Comparison of ENCODE assay signal across 21 mouse cellular contexts in the genomic region with DNA sequence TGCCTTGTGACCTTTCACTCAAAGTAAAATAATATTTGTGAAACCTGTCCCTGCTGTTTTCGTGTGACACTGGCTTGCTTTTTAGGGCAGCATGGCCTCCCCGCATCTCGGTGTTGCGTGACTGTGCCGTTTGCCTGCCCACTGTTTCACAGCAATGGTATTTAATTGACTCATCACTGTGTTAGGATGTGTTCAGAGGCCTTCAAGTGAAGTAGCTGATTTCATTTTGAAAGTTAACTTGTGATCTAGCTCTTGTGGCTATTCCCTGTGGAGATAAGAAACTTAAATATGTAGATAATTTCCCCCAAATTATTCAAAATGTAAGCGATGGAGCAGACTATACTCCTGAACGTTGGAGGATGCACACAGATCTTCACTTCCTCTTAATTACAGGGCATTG.
A peak's percentile ranks its signal among the peaks of the same experiment; 100 is the strongest.
DNase-seq lines count a peak whose midpoint lies in the region; ATAC-seq and TF ChIP-seq lines count a peak whose summit lies in the region.
"Had no signal": no experiment of that assay in that cellular context is flagged by ENCODE, and none has a peak within 500 bp of the region (broad histone marks: within the 10 kb centered on the region; RNA-seq: fewer than 3 reads in every experiment).

No protein-coding gene starts in this region.

- TF ChIP-seq EP300 in CH12.LX (IDR thresholded peaks at IDR 0.05; ENCODE audit: low read length) = peak; percentile 96
- TF ChIP-seq EP300 in lung, postnatal 0 days (IDR thresholded peaks at IDR 0.05) = no peak

- peaks cover 24 to 88% of the 10 kb centered on the region in 2 experiments for H3K4me1 ChIP-seq in CH12.LX (ENCODE audit: control insufficient read depth in 1 of 2, insufficient read depth in 2 of 2)
- H3K4me1 ChIP-seq in cortical plate, adult 2 months (ENCODE audit: control insufficient read depth, insufficient read depth, low read length) = peaks cover 19% of the 10 kb centered on the region
- H3K4me1 ChIP-seq in lung, postnatal 0 days (ENCODE audit: insufficient read depth, low read depth, low read length) = 0 out of 2 replicates have a peak, but pooled peaks cover 4% of the 10 kb centered on the region
- no peaks in the 10 kb centered on the region for H3K4me1 ChIP-seq in intestine, postnatal 0 days (replicated peaks; ENCODE audit: control insufficient read depth, insufficient read depth, low read length)
- H3K4me1 ChIP-seq: embryonic facial prominence, embryonic 12.5 days; forebrain, embryonic 12.5 days; hindbrain, embryonic 10.5 days had no signal

- no peak overlapping the region for H3K4me3 ChIP-seq in CH12.LX (replicated peaks in 1 of 3; ENCODE audit: low read depth in 2 of 3, low read length in 2 of 3, poor library complexity in 1 of 3)
- H3K4me3 ChIP-seq in cortical plate, adult 2 months (ENCODE audit: insufficient read depth, low read length) = no peak overlapping the region
- no peak overlapping the region for H3K4me3 ChIP-seq in lung, postnatal 0 days (ENCODE audit: low read depth, low read length)
- no peak overlapping the region for H3K4me3 ChIP-seq in intestine, postnatal 0 days (ENCODE audit: low read depth, low read length)
- H3K4me3 ChIP-seq: embryonic facial prominence, embryonic 12.5 days; forebrain, embryonic 12.5 days; heart, adult 2 months; heart, embryonic 12.5 days; hindbrain, embryonic 10.5 days had no signal

- dilution Hi-C loops in CH12.LX (cut with MboI; ENCODE audit: extremely low pct_ligation_motif_present, extremely low pct_unique_long_range_greater_than_20kb, low sequenced_read_pairs) = no loop called here

- TF ChIP-seq POLR2A in CH12.LX (IDR thresholded peaks at IDR 0.05; ENCODE audit: low read depth, low read length) = no peak
- TF ChIP-seq POLR2A in cortical plate, adult 2 months (IDR thresholded peaks at IDR 0.05; ENCODE audit: extremely low read depth, insufficient read depth, low read length) = no peak

- peak overlapping the region; percentile 74 for H3K27ac ChIP-seq in CH12.LX (ENCODE audit: insufficient read depth, low read depth)
- 0 out of 2 replicates have a peak overlapping the region, but pooled peaks have one; percentile 43 for H3K27ac ChIP-seq in cortical plate, adult 2 months (ENCODE audit: insufficient read depth, low read length)
- H3K27ac ChIP-seq in lung, postnatal 0 days (ENCODE audit: low read length) = no peak overlapping the region
- H3K27ac ChIP-seq in intestine, postnatal 0 days (ENCODE audit: low read depth, low read length) = no peak overlapping the region
- H3K27ac ChIP-seq: embryonic facial prominence, embryonic 12.5 days; forebrain, embryonic 12.5 days; hindbrain, embryonic 10.5 days; hindbrain, embryonic 14.5 days had no signal

- peaks cover 12% of the 10 kb centered on the region for H3K79me2 ChIP-seq in CH12.LX (replicated peaks; ENCODE audit: control insufficient read depth, extremely low read depth, insufficient read depth, poor library complexity, severe bottlenecking)

- peaks cover 0 to 26% of the 10 kb centered on the region in 2 experiments for H3K36me3 ChIP-seq in CH12.LX (replicated peaks in 1 of 2; ENCODE audit: control insufficient read depth in 1 of 2, insufficient read depth in 1 of 2, low read length in 1 of 2)
- no peaks in the 10 kb centered on the region for H3K36me3 ChIP-seq in lung, postnatal 0 days (ENCODE audit: insufficient read depth, low read length)
- H3K36me3 ChIP-seq in intestine, postnatal 0 days (ENCODE audit: control insufficient read depth, insufficient read depth) = no peaks in the 10 kb centered on the region
- H3K36me3 ChIP-seq: embryonic facial prominence, embryonic 12.5 days; forebrain, embryonic 12.5 days; heart, embryonic 12.5 days; hindbrain, embryonic 10.5 days had no signal

- peak overlapping the region; percentile 60 for H3K4me2 ChIP-seq in CH12.LX (ENCODE audit: insufficient read depth, low read depth, poor library complexity, severe bottlenecking)
- H3K4me2 ChIP-seq in lung, postnatal 0 days (replicated peaks; ENCODE audit: low read depth, low read length) = no peak overlapping the region
- H3K4me2 ChIP-seq in intestine, postnatal 0 days (replicated peaks; ENCODE audit: low read depth) = no peak overlapping the region
- H3K4me2 ChIP-seq: embryonic facial prominence, embryonic 12.5 days; forebrain, embryonic 12.5 days; heart, embryonic 12.5 days; hindbrain, embryonic 14.5 days had no signal

- no peaks in the 10 kb centered on the region for H3K9me3 ChIP-seq in CH12.LX (replicated peaks; ENCODE audit: low read length)
- H3K9me3 ChIP-seq in lung, postnatal 0 days (ENCODE audit: low read length) = no peaks in the 10 kb centered on the region
- no peaks in the 10 kb centered on the region for H3K9me3 ChIP-seq in intestine, postnatal 0 days (ENCODE audit: control insufficient read depth)
- H3K9me3 ChIP-seq: embryonic facial prominence, embryonic 12.5 days; forebrain, embryonic 12.5 days; heart, embryonic 12.5 days; hindbrain, embryonic 10.5 days had no signal

- WGBS in lung, postnatal 0 days = 75% methylated on average over 7 of the region's 7 CpGs
- WGBS in intestine, postnatal 0 days = 79% methylated on average over 7 of the region's 7 CpGs

- TF ChIP-seq RAD21 in CH12.LX (IDR thresholded peaks at IDR 0.05; ENCODE audit: low read depth, low read length) = no peak; the same call in 1 of the 2 replicates

- TF ChIP-seq CTCF in CH12.LX (conservative IDR thresholded peaks at IDR 0.05 in 1 of 2, IDR thresholded peaks at IDR 0.05 in 1 of 2; ENCODE audit: low read depth in 2 of 2, low read length in 2 of 2) = no peak
- TF ChIP-seq CTCF in cortical plate, adult 2 months (IDR thresholded peaks at IDR 0.05; ENCODE audit: extremely low read depth, insufficient read depth, low read length) = no peak
- no peak for TF ChIP-seq CTCF in lung, postnatal 0 days (IDR thresholded peaks at IDR 0.05)
- TF ChIP-seq CTCF in intestine, postnatal 0 days (IDR thresholded peaks at IDR 0.05; ENCODE audit: low read depth) = no peak

- in situ Hi-C loops in CH12.LX (cut with MboI; ENCODE audit: low pct_ligation_motif_present, low pct_unique_long_range_greater_than_20kb, low sequenced_read_pairs) = loop anchor here (10.0 kb wide), 1 partner anchor 103 kb away; no protein-coding TSS in a partner anchor

- no peaks in the 10 kb centered on the region for H3K27me3 ChIP-seq in CH12.LX (replicated peaks)
- no peaks in the 10 kb centered on the region for H3K27me3 ChIP-seq in lung, postnatal 0 days (replicated peaks; ENCODE audit: insufficient read depth, low read length)
- no peaks in the 10 kb centered on the region for H3K27me3 ChIP-seq in intestine, postnatal 0 days (replicated peaks; ENCODE audit: control insufficient read depth, insufficient read depth, low read length)
- H3K27me3 ChIP-seq: embryonic facial prominence, embryonic 12.5 days; forebrain, embryonic 12.5 days; heart, embryonic 12.5 days had no signal

- peak; percentile 47 for DNase-seq in adrenal gland, postnatal 14 days
- DNase-seq in adrenal gland, postnatal 25 days = no peak
- DNase-seq in A20 (ENCODE audit: low read depth, low spot score) (peak; percentile 49), CH12.LX (ENCODE audit: extremely low read depth) (peak; percentile 85)
- no peak for DNase-seq in lung, postnatal 0 days (ENCODE audit: low spot score)
- DNase-seq: adrenal gland, adult 8-10 months; cerebellum, adult 8-10 months; cerebellum, postnatal 14 days; gastrocnemius, postnatal 36 days; heart, adult 2 months; kidney, adult 8-10 months had no signal

- no peak for ATAC-seq in granulocyte monocyte progenitor cell, adult 5-6 weeks (replicated peaks; ENCODE audit: poor library complexity, severe bottlenecking)
- no peak for ATAC-seq in lung, postnatal 0 days
- no peak for ATAC-seq in intestine, postnatal 0 days
- ATAC-seq: forebrain, embryonic 16.5 days; intestine, embryonic 16.5 days had no signal

- peak overlapping the region; percentile 15; the same call in 1 of the 2 replicates for H3K9ac ChIP-seq in CH12.LX (ENCODE audit: insufficient read depth, low read depth)
- no peak overlapping the region for H3K9ac ChIP-seq in lung, postnatal 0 days (replicated peaks; ENCODE audit: low read depth)
- H3K9ac ChIP-seq in intestine, postnatal 0 days (ENCODE audit: low read depth, low read length) = no peak overlapping the region
- H3K9ac ChIP-seq: embryonic facial prominence, embryonic 12.5 days; forebrain, embryonic 12.5 days; heart, embryonic 12.5 days; hindbrain, embryonic 14.5 days had no signal

TF ChIP-seq in CH12.LX, 34 proteins besides CTCF, POLR2A, EP300 and RAD21 (continues in another document):
- TF ChIP-seq USF2 (conservative IDR thresholded peaks at IDR 0.05; ENCODE audit: low read depth, low read length) (no peak), HCFC1 (IDR thresholded peaks at IDR 0.05; ENCODE audit: low read depth, low read length) (peak; percentile 31), ZMIZ1 (IDR thresholded peaks at IDR 0.05; ENCODE audit: low read depth, low read length) (peak; percentile 48), KAT2A (IDR thresholded peaks at IDR 0.05; ENCODE audit: insufficient replicate concordance, low read length) (0 out of 2 replicates have a peak, but pooled peaks have one; percentile 54), RCOR1 (conservative IDR thresholded peaks at IDR 0.05; ENCODE audit: low read depth, low read length) (peak; percentile 59; the same call in 1 of the 2 replicates), ZNF384 (IDR thresholded peaks at IDR 0.05; ENCODE audit: low read depth, low read length) (no peak), CHD2 (IDR thresholded peaks at IDR 0.05; ENCODE audit: low read length) (peak; percentile 85), MYC (IDR thresholded peaks at IDR 0.05; ENCODE audit: low read depth, low read length) (peak; percentile 79), GABPA (IDR thresholded peaks at IDR 0.05; ENCODE audit: insufficient replicate concordance, low read depth, low read length) (no peak; the same call in 1 of the 2 replicates), MAX (IDR thresholded peaks at IDR 0.05; ENCODE audit: low read length) (peak; percentile 78), TBP (conservative IDR thresholded peaks at IDR 0.05; ENCODE audit: low read depth, low read length) (no peak), NRF1 (IDR thresholded peaks at IDR 0.05; ENCODE audit: low read depth, low read length) (no peak), BHLHE40 (IDR thresholded peaks at IDR 0.05; ENCODE audit: low read depth, low read length) (peak; percentile 91), POLR2AphosphoS2 (IDR thresholded peaks at IDR 0.05; ENCODE audit: low read depth, low read length) (no peak), ZC3H11A (IDR thresholded peaks at IDR 0.05; ENCODE audit: low read depth, low read length) (no peak), IRF4 (IDR thresholded peaks at IDR 0.05; ENCODE audit: low read depth, low read length) (peak; percentile 97), E2F4 (IDR thresholded peaks at IDR 0.05; ENCODE audit: insufficient replicate concordance, low read depth, low read length) (0 out of 2 replicates have a peak, but pooled peaks have one; percentile 27), MAZ (IDR thresholded peaks at IDR 0.05; ENCODE audit: low read depth, low read length) (peak; percentile 78; the same call in 1 of the 2 replicates), ETS1 (conservative IDR thresholded peaks at IDR 0.05; ENCODE audit: low read depth, low read length) (peak; percentile 90), ZKSCAN1 (IDR thresholded peaks at IDR 0.05; ENCODE audit: borderline replicate concordance, low read depth, low read length) (no peak)

Comparison
In these comparisons a context has a peak if more than half of its experiments do, and no peak if none do; other contexts are left out.
1. DNase-seq: peak in adrenal gland, postnatal 14 days (single experiment), A20 (single experiment) and CH12.LX (single experiment); none in adrenal gland, postnatal 25 days (single experiment) and lung, postnatal 0 days (single experiment).
2. H3K27ac ChIP-seq: peak in CH12.LX (single experiment) and cortical plate, adult 2 months (single experiment); none in lung, postnatal 0 days (single experiment) and intestine, postnatal 0 days (single experiment).